Mouse (Mus musculus): ENCODE measurements at regions not wholly inside any gene's neighbourhood (a gene's known extent, or its start where the extent isn't known, plus 50 kb on each side); places are given as distances from the start of the nearest gene placed in this dataset.

DNA sequence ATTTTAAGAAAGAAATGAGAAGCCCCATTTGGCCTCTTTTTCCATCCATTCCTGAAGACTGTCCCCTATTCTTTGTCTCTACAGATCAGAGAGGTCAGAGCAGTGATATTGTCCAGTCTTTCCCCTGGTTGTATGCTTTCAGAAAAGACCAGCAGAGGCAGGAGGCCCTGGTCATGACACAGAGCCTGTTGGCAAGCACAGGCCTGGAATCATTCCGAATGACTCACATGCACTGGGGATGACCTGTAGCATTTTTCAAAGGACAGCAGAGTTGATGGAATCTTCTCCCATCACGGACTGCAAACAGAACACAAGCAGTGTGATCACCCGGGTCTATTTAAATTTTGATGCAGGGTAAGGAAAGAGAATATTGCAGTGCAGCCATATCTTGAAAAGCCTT is 50.2 kb upstream of the Nxt1 start:
- DNase-seq = peak; percentile 37

DNA sequence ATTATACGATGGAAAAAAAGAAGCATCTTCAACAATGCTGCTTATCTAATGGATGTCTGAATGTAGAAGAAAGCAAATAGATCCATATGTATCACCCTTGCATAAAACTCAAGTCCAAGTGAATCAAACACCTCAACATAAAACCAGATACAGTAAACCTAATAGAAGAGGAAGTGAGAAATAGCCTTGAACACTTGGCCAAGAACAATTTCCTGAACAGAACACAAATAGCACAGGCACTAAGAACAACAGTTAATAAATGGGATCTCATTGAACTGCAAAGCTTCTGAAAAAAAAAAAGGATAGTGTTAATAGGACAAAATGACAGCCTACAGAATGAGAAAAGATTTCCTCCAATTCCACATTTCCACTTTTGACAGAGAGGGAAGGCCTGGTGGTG is 60.5 kb upstream of the Nxt1 start:
- no peak for DNase-seq

DNA sequence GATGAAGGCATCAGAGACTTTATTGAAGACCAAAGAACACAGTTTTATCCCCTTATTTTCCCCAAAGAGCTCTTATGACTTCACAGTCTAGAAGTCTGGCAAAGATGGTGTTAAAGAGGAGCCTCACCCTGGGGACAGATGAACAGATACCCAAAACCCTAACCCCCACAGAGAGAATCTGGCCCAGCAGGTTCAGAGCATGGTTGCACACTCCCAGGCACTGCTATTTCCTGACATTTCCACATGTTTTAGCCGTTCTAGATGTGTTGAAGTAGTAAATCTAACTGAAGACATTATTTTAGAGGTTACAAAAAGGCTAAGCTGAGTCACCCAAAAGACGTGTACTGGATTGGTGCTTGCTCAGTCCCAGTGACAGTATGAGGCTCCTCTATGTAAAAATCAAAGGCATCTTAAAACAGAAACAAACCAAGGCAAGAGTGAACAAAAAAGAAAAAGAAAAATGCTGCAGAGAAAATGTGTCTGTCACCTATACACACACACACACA is 66.9 kb upstream of the Nxt1 start:
- DNase-seq = no peak

DNA sequence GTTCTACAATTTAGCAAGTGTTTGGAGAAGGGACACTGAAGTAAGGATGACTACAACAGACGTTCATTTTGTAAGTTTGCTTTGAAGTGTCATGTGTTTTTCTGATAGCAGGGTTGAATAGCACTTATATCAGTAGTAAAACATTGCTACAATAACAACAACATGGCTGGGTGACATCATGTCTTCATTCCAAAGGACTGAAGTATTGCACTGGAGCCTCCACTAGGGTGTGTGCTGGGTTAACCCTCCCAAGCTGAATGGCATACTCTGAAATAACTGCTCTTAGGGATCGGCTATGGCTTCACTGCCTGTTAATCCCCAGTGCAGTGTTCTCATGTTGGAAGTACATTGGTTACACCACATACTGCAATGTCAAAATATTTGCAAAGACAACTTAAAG is 68.5 kb upstream of the Nxt1 start:
- DNase-seq = no peak

DNA sequence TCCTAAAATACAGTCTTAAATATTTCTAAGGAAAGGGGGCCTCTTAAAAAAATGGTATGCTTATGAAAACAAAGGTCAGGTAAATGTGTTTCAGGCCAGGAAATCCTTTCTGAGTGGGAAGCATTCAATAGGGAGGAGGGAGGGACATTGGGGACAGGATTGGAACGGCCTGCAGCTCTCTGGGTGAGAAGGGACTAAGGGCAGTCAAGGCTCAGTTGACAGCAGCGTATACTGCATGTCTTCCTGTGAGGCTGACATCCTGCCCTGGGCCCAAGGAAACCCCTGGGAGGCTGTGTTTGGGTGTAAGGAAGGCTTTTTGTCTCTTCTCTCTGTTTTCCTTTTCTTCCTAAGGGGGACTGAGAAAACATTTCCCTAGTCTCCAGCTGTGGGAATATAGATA is 69.1 kb upstream of the Nxt1 start:
- DNase-seq = no peak

DNA sequence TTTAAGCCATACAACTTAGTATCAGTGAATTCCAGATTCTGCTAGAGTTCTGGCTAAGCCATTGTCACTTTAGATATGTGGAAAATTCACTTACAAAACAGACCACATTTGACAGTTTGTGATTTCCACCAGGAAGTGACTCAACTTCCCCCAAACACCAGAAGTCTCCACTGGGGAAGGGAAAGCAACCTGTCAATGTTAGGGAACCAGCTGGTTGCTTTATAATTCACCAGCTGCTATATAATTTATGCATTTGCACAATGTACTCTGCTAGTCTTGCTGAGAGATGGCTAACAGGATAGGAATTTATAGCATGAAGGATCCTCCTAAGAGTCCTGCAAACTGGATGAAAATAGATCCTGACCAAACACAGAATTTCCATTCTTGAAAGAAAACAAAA is 72.9 kb upstream of the Nxt1 start:
- no peak for DNase-seq

DNA sequence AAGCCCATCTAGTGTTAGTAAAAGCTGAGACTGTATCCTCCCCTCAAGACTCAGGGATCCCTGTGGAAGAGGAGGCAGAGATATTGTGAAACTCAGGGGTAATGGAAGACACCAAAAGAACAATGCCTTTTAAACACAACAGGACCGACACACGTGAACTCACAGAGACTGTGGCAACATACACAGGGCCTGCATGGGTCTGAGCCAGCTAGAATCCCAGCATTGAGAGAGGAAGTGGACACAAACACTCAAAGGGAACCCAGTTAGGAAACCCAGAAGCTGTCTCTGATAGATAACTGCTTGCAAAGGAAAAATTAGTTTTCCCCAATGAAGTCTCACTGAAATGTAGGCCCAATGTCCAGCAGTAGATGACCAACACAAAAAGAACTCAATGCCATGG is 75.4 kb upstream of the Nxt1 start:
- DNase-seq = no peak

DNA sequence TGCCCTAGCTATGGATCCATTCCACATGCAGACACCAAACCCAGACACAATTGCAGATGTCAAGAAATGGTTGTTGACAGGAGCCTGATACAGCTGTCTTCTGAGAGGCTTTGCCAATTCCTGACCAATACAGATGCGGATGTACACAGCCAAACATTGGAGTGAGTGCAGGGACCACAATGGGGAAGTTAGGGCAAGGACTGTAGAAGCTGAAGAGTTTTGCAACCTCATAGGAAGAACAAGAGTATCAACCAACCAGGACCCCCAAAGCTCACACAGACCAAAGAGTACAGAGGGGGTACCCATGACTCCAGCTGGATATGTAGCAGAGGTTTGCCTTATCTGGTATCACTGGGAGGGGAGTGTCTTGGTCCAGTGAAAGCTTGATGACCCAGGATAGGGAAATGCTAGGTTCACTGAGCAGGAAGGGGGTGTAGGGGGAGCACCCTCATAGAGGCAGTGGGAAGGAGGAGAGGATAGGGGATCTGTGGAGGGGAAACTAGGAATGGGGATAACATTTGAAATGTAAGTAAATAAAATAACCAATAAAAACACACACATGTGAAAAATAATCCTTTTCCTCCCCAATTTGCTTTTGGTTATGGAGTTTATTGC is 86.6 kb upstream of the Nxt1 start:
- DNase-seq = no peak

DNA sequence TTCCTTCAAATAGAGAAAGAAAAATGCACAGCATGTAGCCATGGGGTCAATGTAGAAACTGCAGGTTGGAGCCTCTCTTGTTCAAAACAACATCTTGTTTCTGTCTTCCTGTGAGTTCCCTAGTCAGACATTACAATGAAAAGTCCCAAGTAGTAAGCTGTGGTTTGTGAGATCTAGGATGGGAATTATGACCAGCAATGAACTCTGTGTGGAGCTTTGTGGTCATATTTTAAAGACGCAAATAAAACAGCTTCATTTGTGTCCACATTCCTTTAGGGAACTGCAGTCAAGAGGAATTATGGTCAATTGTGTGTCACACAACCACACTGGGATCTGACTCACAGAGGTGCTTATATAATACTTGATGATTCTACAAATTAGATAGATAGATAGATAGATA is 90.2 kb upstream of the Nxt1 start:
- no peak for DNase-seq

DNA sequence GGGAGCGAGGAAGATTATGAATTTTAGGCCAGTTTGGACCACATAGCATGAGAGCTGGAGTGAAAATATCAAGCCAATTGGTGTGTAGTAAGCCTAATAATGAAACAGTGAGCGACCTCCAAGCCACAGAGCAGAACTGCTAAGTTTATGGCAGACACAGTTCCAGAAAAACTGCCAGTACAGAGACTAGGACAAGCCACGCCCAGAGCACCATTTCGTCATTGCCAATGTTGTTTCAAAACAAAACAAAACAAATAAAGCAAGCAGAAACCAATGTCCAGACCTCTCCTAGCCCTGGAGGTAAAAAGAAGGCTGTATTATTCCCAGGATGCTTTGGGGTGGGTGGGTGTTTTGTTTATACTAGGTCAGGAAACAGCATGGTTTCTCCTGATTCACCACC is 90.7 kb upstream of the Nxt1 start:
- no peak for DNase-seq

DNA sequence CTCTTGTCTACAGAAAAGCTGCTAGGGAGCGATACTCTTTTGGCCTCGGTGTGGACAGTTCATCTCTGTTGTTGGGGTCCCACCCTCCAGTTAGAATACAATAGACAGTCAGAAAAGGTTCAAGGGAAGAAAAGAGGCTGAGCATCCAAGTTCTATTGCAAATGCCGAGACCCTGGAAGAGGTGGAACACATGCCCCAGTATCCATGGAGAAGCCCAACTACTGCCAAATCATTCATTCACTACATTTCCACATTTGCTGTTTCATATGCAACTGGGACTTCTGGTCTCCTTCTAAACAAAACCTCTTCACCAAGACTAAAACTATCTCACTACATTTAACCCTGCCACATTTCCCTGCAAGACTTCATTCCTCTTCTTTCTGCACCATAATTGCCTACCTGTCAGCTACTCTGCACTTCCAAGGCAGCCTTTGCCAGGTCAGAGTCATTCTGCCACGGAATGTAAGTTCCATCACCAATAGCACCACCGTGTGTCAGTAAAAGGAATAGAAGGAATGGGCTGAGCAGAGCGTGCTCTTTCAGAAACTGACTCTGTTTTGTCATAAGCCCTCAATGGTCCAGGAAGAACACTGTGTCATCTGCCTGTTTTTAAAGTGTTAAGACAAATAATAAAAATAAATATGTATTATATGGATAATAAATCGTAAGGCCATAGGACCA is 92.0 kb upstream of the Nxt1 start:
- DNase-seq = peak; percentile 58

DNA sequence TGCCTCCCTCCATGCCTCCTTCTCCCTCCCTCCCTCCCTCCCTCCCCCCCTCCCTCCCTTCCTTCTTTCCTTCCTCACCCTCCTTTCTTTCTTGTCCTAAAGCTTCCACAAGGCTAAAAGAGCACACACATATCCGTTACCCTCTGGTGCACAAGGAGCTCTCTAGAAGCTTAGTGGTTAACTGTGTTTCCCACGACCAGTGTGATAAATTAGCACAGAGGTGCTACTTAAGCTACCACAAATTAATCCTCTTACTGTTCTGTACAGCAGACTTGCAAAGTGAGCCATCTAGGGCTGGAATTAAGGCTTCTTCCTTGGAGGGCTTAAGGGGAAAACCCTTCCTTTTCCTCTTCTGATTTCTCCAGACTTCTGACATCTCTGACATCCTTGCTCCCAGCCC is 92.8 kb upstream of the Nxt1 start:
- no peak for DNase-seq

DNA sequence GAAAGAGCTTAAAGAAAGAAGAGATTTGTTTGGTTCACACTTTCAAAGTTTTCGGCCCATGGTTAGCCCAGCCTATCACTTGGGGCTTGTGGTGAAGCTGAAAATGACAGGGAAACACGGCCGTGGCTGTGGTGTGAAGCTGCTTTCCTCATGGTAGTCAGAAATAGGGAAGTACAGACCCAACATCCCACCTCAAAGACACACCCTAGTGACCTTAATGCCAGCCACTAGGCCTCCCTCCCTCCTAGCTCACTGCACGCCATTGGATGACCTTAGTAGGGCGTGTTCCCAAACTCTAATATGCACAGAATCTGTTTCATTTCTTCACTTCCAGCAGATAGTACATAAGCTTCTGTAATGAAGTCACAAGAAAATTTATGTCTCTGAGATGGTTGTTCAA is 93.4 kb upstream of the Nxt1 start:
- no peak for DNase-seq

DNA sequence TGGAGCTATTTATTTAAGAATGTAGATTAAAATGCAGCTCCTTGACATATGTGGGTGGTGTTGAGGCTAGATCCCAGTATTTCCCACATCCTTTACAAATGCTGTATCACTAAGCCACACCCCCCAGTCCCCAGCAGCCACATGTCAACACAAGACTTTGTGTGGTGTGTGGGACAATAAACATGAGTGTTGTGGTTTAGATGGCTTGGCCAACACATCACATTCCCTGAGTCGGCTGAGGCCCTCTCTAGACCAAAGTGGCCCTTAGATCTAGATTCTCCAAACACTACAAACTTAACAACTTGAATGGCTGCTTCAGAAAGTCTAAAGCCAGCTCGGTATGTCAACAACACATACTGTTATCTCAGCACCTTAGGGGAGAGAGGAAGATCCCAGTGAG is 94.2 kb upstream of the Nxt1 start:
- DNase-seq = no peak

DNA sequence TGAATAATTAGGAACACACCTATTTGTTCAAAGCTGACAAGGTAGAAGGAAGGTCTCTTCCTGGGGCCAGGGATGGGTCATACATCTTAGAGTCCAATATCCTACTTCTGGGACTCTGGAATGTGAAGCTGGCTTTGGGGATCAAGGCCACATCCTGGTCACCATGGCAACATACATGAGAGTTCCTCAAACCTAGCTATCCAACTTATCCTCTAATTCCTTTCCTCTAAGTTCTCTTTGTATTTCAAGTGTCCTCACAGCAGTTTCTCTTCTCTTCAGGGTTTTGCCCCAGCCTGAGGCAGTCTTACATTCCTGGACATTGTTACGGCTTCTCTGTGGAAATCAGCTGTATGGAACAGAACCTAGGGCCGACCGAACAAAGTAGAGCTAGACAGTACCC is 97.0 kb upstream of the Nxt1 start:
- no peak for DNase-seq

DNA sequence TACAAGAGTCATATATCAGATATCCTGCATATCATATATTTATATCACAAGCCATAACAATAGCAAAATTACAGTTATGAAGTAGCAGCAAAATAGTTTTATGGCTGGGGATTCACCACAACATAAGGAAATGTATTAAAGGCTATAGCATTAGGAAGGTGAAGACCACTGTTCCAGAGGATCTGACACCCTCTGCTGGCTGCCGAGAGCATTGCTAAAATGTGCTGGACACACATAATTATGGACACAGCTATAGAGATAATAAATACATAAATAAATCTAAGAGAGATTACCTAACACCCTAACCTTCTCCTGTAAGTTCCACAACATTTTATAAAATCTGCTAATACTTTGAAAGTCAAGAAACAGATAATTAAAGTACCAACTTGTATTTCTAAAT is 100.2 kb upstream of the Nxt1 start:
- peak; percentile 67 for DNase-seq

DNA sequence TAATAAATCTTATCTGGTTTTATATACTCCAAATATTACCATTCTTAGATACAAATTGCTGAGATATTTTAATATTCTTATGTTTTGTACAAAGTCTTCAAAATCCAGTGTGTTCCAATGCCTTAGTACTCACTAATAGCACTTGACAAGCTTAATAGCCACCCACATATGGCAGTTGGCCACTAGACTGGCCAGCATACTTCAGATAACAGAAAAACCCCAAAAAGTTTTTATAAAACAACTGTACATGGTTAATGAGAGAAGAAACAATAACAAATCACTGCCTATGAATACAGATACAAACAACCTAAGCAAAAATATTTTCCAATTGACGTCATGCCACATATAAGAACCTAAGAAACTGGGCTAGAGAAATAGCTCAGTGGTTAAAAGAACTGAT is 100.8 kb upstream of the Nxt1 start:
- DNase-seq = no peak

DNA sequence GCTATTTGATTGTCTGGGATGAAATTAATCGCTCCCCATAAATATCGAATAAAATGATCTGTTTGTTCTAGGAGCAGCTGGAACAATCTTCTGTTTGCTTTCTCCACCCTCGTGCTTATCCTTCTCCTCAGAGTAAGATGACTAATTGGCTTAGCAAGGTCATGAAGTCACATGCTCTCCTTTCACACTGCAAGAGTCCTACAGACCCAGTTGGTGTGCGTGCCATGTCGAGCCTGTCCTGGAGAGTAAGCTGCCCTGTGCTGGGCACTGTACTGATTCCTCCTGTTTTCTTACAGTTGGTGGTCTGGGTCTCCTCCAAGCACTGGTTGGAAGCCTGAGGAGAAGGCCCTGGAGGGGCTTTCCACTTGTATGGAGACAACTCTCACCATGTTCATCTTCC is 101.4 kb upstream of the Nxt1 start:
- DNase-seq = no peak

DNA sequence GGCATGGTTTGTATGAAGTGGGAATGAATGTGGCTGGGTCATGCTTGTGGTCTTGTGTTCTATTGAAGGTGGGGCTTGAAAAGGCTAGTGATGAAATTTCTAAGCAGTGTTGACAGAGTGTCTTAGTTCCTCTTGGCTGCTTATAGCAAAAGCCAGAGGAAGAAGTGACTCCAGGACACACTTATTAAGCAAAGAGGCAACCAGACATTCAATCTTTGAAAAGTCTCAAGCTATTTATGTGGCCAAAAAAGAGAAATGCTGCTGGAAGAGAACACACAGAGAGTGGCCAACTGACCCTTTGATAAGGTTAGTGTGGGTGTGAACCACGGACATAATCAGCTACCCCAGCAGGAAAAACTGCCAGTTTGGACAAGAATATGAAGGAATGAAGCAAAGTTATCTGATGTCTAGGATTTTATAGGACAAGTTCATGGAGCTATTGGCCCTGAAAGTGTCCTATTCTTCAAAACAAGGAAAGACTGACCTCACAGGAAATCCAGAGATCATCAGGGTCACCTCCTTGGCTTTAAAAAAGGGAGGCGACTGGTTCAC is 104.4 kb upstream of the Nxt1 start:
- DNase-seq = peak; percentile 23

DNA sequence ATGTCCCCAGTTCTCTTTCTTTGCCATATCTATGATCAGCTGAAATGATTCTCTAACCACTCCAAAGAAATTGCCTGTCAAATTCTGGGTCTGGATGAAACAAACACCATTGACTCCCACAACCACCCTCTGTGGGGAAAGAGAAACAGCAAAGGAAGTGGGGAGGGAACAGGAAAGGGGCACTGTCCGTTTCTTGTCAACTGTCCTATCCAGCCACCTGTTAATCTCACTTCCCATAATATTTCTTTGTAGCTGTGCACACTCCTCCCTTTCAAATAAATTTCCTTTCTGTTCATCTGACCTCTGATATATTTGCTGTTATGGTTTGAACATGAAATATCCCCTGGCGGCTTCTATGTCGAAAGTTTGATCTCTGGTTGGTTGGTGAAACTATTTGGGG is 109.0 kb upstream of the Nxt1 start:
- no peak for DNase-seq

DNA sequence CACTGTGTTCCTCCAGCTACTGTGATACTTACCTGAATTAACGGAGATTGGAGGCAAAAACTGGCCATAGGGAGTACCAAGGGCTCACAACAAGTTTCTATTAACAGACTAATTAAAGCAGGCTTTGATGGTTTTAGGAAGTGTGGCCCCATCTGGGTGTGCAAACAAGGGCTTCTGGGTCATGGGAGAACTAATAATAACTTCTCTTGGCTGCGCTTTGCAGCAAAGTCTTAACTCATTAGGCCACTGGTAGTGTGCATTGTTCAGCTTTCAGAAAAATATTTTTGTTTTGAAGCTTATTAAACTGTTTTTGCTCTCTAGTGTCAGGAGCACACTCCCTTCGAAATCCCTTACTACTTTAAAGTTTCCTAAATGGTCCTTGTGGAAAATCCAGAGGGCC is 110.4 kb upstream of the Nxt1 start:
- DNase-seq = no peak

DNA sequence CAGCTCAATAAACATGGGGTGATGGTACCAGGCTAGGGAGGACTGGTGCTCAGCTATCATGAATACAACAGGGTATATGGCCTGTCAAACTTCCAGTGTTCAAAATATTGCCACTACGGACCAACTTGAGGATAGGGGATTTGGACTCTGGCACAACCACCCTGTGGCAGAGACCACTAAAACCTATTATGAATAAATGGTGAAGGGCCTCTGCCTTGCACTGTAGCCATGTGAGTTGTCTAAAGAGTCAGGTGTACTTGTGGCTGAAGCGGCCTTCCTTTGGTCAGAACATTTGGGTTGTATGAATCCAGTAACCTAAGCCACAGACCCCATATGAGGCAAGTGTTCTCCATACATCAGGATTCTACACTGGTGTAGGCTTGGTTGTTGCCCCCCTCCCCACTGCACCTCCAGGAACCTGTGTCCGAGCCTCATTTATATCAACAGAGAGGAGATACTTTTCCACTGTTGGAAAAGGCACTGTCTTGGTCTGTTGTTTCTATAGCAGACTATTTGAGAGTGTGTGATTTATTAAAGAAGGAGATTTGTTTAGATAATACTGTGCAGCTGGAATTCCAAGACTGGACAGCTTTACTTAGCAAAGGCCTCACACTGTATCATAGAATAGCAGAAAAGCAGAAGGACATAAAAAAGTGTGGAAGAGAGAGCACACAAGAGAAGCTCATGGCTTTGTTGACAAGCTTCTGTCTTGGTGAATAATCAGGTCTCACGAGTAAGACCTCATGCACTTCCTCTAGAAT is 112.2 kb upstream of the Nxt1 start:
- DNase-seq = no peak

DNA sequence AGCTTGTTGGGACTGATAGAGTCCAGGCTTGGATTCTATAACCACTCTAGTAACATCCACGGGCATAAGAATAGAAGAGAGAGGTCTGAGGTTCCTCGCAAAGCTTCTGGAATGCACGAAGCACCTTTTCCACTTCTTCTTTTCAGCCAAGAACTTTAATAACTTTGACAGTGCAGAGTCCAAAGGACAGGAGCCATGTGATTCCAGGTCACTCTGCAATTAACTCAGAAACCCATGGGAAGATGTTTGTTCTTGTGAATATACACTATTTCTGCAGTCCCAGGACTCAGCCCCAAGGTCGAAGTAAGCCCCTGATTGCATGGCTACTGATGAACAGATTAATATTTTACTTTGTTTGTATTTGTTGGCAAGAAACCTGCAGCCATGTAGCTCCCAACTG is 113.0 kb upstream of the Nxt1 start:
- peak; percentile 92 for DNase-seq

DNA sequence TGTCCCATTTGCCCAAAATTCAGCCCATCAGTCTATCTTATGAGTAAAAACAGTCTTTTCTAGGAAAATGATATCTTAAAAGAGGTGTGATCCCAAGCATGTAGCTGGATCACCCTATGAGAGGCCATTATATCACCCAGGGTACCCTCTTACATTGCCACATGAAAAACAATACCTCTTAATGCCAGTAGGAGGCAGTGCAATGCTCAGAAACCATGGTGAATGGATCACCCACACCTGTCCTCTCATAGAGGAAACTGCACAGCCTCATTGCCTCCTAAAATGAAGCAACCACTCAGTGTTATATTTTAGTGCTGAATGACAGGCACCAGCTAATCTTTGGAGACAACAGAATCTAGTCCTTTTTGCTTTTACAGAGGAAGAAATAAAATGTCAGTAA is 114.0 kb upstream of the Nxt1 start:
- peak; percentile 14 for DNase-seq
